In the genomic region with DNA sequence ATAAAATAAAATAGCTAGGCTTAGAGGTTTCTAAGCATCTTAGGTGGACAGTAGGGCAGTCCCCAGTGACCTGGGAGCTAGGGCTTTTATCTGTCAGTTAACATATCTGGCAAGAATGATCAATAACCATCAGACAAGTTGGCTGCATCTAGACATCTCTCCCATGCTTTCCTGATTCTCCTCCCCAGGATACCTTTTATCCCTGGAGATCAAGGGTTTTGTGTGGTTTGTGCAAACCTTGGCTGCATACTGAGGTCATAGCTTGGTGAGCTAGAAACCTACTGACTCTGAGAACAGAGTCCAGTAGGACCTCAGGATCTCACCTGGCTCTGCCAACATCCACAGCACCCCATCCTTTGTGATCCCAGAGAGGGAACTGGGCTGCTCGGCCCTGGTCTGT, we compare ENCODE assay signal across 21 mouse cellular contexts. TPM values are rescaled to one million over a fixed set of nuclear protein-coding genes. Genes with fewer than 3 reads are reported as not detected.
"Had no signal": no experiment of that assay in that cellular context is flagged by ENCODE, and none has a peak within 500 bp of the region (broad histone marks: within the 10 kb centered on the region; RNA-seq: fewer than 3 reads in every experiment).

No protein-coding gene starts in this region.

- H3K9ac ChIP-seq: neural tube, embryonic 13.5 days; neural tube, embryonic 15.5 days; stomach, embryonic 15.5 days had no signal

- H3K4me1 ChIP-seq: stomach, embryonic 15.5 days had no signal

- H3K27ac ChIP-seq: neural tube, embryonic 13.5 days; neural tube, embryonic 15.5 days; stomach, embryonic 15.5 days had no signal

- H3K36me3 ChIP-seq: neural tube, embryonic 13.5 days; neural tube, embryonic 15.5 days; stomach, embryonic 15.5 days had no signal

- H3K27me3 ChIP-seq: neural tube, embryonic 13.5 days; neural tube, embryonic 15.5 days; stomach, embryonic 15.5 days had no signal

- DNase-seq: retina, postnatal 1 day; right cerebral cortex, adult 18-20 months; right cerebral cortex, postnatal 14 days; right cerebral cortex, postnatal 25 days; right cerebral cortex, postnatal 4 days; spleen, adult 18-20 months; thymus, adult 18-20 months; thymus, adult 2 months; thymus, postnatal 14 days; thymus, postnatal 25 days; thymus, postnatal 36 days; thymus, postnatal 4 days had no signal

- H3K4me3 ChIP-seq: neural tube, embryonic 13.5 days; neural tube, embryonic 15.5 days; stomach, embryonic 15.5 days had no signal

RNA-seq across cellular contexts. Expression of gene Cda, which starts 20.5 kb away (rescaled TPM):
- total RNA-seq: neutrophil, adult 5-6 weeks had no signal

RNA-seq across cellular contexts. Expression of gene Fam43b, which starts 49.0 kb away (rescaled TPM):
- total RNA-seq: neutrophil, adult 5-6 weeks had no signal
- polyA plus RNA-seq: small intestine, adult 2 months; stomach, embryonic 15.5 days; stomach, embryonic 16.5 days; stomach, postnatal 0 days; testis, adult 2 months; thymus, adult 2 months; urinary bladder, adult 2 months had no signal
